Mouse (Mus musculus) erythroblast, embryonic 14.5 days (primary cell): ENCODE measurements around the gene Rpl10.

Experiments used
- GATA1 ChIP-seq: IDR thresholded peaks from 2 replicates; pipeline ENCODE4 v1.6.1; 2012; ENCODE audit warnings: low read length, inconsistent platforms, mixed read lengths
- TAL1 ChIP-seq: IDR thresholded peaks from 3 replicates; pipeline ENCODE4 v1.6.1; 2012; ENCODE audit warnings: low read length, inconsistent platforms, mixed read lengths

- TF ChIP-seq TAL1 (no peak), GATA1 (no peak)
Measured at GRCm38 (mm10) chrX:74296538-74297448, 26.2 kb downstream of the Rpl10 start, which contains the start of gene Atp6ap1.
